Mouse (Mus musculus) liver, adult 2 months (tissue): Measurements from ENCODE around the gene Clcn2. TPM values are rescaled to one million over a fixed set of nuclear protein-coding genes. Genes with fewer than 3 reads are reported as not detected.

Experiments
- DNase-seq: peaks from one replicate; pipeline ENCODE4 v3.0.0-alpha.2; 2011; ENCODE audit warnings: low read depth, low spot score; ENCODE audit errors: extremely low read depth
- H3K27ac ChIP-seq: fragments of 200-500 bp; replicated peaks from 2 replicates; pipeline ENCODE4 v1.5.1; 2012; ENCODE audit warnings: low read depth, mild to moderate bottlenecking, control low read depth, inconsistent platforms, low read length; ENCODE audit not compliant: insufficient read depth
- H3K27me3 ChIP-seq: fragments of 200-500 bp; 2 replicates; pipeline ENCODE4 v1.6.1; 2012; ENCODE audit warnings: mild to moderate bottlenecking, moderate library complexity, low read length, inconsistent platforms; ENCODE audit not compliant: control insufficient read depth, insufficient read depth
- H3K36me3 ChIP-seq: fragments of 200-500 bp; 2 replicates; pipeline ENCODE4 v1.6.1; 2012; ENCODE audit warnings: low read length, inconsistent platforms; ENCODE audit not compliant: control insufficient read depth, insufficient read depth
- H3K4me1 ChIP-seq: fragments of 200-500 bp; 2 replicates; pipeline ENCODE4 v1.6.1; 2011; ENCODE audit warnings: low read length; ENCODE audit not compliant: control insufficient read depth, insufficient read depth
- H3K4me3 ChIP-seq: fragments of 200-500 bp; 2 replicates; pipeline ENCODE4 v1.5.1; 2011; ENCODE audit warnings: low read depth, mild to moderate bottlenecking, control low read depth, low read length, moderate library complexity; ENCODE audit not compliant: insufficient read depth
- H3K79me2 ChIP-seq: fragments of 200-500 bp; 2 replicates; pipeline ENCODE4 v1.6.1; 2012; ENCODE audit warnings: inconsistent platforms, mild to moderate bottlenecking, low read length, moderate library complexity; ENCODE audit not compliant: control insufficient read depth, insufficient read depth
- H3K9ac ChIP-seq: fragments of 200-500 bp; 2 replicates; pipeline ENCODE4 v1.6.1; 2012; ENCODE audit warnings: low read depth, mild to moderate bottlenecking, control low read depth, inconsistent platforms, low read length
- POLR2A ChIP-seq: fragments of 200-500 bp; IDR thresholded peaks from 2 replicates; pipeline ENCODE4 v1.6.1; 2011; ENCODE audit warnings: low read length, control low read depth; ENCODE audit not compliant: insufficient read depth; ENCODE audit errors: extremely low read depth
- WGBS: fragments of 180-500 bp; shearing (Covaris S2); methylation state at CpG from one replicate; pipeline ENCODE4 v1.1.7; 2018; 5-methylcytosine and 5-hydroxymethylcytosine counted together
- polyA plus RNA-seq: library from polyadenylated mRNA; depleted of rRNA; stranded (reverse); fragments of >200 nt; gene quantifications from 2 replicates; pipeline ENCODE4 v1.2.3, GENCODE M21; 2012; rRNA removed
- total RNA-seq: library from RNA; depleted of rRNA; stranded (reverse); fragments of >200 nt; gene quantifications from 2 replicates; pipeline ENCODE4 v1.2.3, GENCODE M21; 2014; rRNA removed

Clcn2 gene
- total and polyA plus RNA-seq, 2 experiments, result 29.6 to 58.6 TPM

- no peak overlapping the region for H3K9ac ChIP-seq
Measured at GRCm38 (mm10) chr16:20653315-20653714, 64.2 kb downstream of the Clcn2 start.

More at GRCm38 (mm10) chr16:20653315-20653714, 64.2 kb downstream of the Clcn2 start:
- Histone ChIP-seq H3K79me2 (peaks cover 10% of the 10 kb centered on the region; the same call in 1 of the 2 replicates), H3K4me3 (no peak overlapping the region), H3K4me1 (peaks cover 5% of the 10 kb centered on the region), H3K36me3 (peaks cover 46% of the 10 kb centered on the region), H3K27me3 (no peaks in the 10 kb centered on the region), H3K27ac (no peak overlapping the region)
- 70% methylated on average over 2 of the region's 2 CpGs for WGBS
- no peak for TF ChIP-seq POLR2A
- DNase-seq, result no peak

Other genes starting within 250 kb of the Clcn2 start
- gene Eif2b5, start 218.9 kb downstream of the Clcn2 start, total RNA-seq, result 38.1 and 38.9 TPM in 2 replicates
- gene Eif2b5, start 218.9 kb downstream of the Clcn2 start, polyA plus RNA-seq, result 19.2 and 19.3 TPM in 2 replicates
- gene Dvl3, start 200.8 kb downstream of the Clcn2 start, total RNA-seq, result 2.5 and 5.8 TPM in 2 replicates
- gene Dvl3, start 200.8 kb downstream of the Clcn2 start, polyA plus RNA-seq, result 11.6 and 15.0 TPM in 2 replicates
- 151 and 236 TPM in 2 replicates for gene Ap2m1, start 182.3 kb downstream of the Clcn2 start, total RNA-seq
- 298 and 343 TPM in 2 replicates for gene Ap2m1, start 182.3 kb downstream of the Clcn2 start, polyA plus RNA-seq
- 42.0 and 44.9 TPM in 2 replicates for gene Abcf3, start 169.2 kb downstream of the Clcn2 start, total RNA-seq
- gene Abcf3, start 169.2 kb downstream of the Clcn2 start, polyA plus RNA-seq, result 29.5 and 48.5 TPM in 2 replicates
- gene Vwa5b2, start 128.3 kb downstream of the Clcn2 start, total RNA-seq, result not detected in 2 replicates
- gene Vwa5b2, start 128.3 kb downstream of the Clcn2 start, polyA plus RNA-seq, result not detected in 2 replicates
- gene Eef1akmt4, start 106.2 kb downstream of the Clcn2 start, total RNA-seq, result 13.4 and 16.6 TPM in 2 replicates
- gene Eef1akmt4, start 106.2 kb downstream of the Clcn2 start, polyA plus RNA-seq, result 18.9 and 21.7 TPM in 2 replicates
- not detected in 2 replicates for gene Gm49333, start 106.1 kb downstream of the Clcn2 start, total RNA-seq
- gene Gm49333, start 106.1 kb downstream of the Clcn2 start, polyA plus RNA-seq, result not detected in 2 replicates
- gene Alg3, start 106.0 kb downstream of the Clcn2 start, total RNA-seq, result 6.5 and 10.1 TPM in 2 replicates
- 17.7 and 22.8 TPM in 2 replicates for gene Alg3, start 106.0 kb downstream of the Clcn2 start, polyA plus RNA-seq
- 0.18 and 0.60 TPM in 2 replicates for gene Camk2n2, start 96.5 kb downstream of the Clcn2 start, total RNA-seq
- 2.3 and 5.2 TPM in 2 replicates for gene Camk2n2, start 96.5 kb downstream of the Clcn2 start, polyA plus RNA-seq
- not detected in 2 replicates for gene Ece2, start 87.9 kb downstream of the Clcn2 start, total RNA-seq
- 0.04 TPM in 1 of 2 replicates, not detected in the other for gene Ece2, start 87.9 kb downstream of the Clcn2 start, polyA plus RNA-seq
- gene Psmd2, start 66.1 kb downstream of the Clcn2 start, total RNA-seq, result 138 and 146 TPM in 2 replicates
- 85.0 and 92.8 TPM in 2 replicates for gene Psmd2, start 66.1 kb downstream of the Clcn2 start, polyA plus RNA-seq
- 173 and 198 TPM in 2 replicates for gene Eif4g1, start 49.4 kb downstream of the Clcn2 start, total RNA-seq
- gene Eif4g1, start 49.4 kb downstream of the Clcn2 start, polyA plus RNA-seq, result 400 and 438 TPM in 2 replicates
- 0.37 and 0.60 TPM in 2 replicates for gene Fam131a, start 24.5 kb downstream of the Clcn2 start, total RNA-seq
- 0.56 and 0.99 TPM in 2 replicates for gene Fam131a, start 24.5 kb downstream of the Clcn2 start, polyA plus RNA-seq
- gene Polr2h, start 81 bp downstream of the Clcn2 start, total RNA-seq, result 18.1 and 19.2 TPM in 2 replicates
- gene Polr2h, start 81 bp downstream of the Clcn2 start, polyA plus RNA-seq, result 9.1 and 9.5 TPM in 2 replicates
- 3.0 and 3.4 TPM in 2 replicates for gene Chrd, start 15.4 kb upstream of the Clcn2 start, total RNA-seq
- 9.9 and 14.1 TPM in 2 replicates for gene Chrd, start 15.4 kb upstream of the Clcn2 start, polyA plus RNA-seq
- 1.7 and 2.4 TPM in 2 replicates for gene Thpo, start 16.8 kb upstream of the Clcn2 start, total RNA-seq
- gene Thpo, start 16.8 kb upstream of the Clcn2 start, polyA plus RNA-seq, result 21.2 and 37.0 TPM in 2 replicates